Mouse (Mus musculus) kidney, adult 2 months (tissue): Measurements from ENCODE around the gene Anxa1. TPM values are rescaled to one million over a fixed set of nuclear protein-coding genes. Genes with fewer than 3 reads are reported as not detected.

Source experiments
- DNase-seq: peaks from one replicate; pipeline ENCODE4 v3.0.0; 2021
- H3K27ac ChIP-seq: fragments of 200-500 bp; 2 replicates; pipeline ENCODE4 v1.5.1; 2012; ENCODE audit warnings: low read depth, low read length, control low read depth, inconsistent platforms; ENCODE audit not compliant: insufficient read depth
- H3K27me3 ChIP-seq: fragments of 200-500 bp; replicated peaks from 2 replicates; pipeline ENCODE4 v1.6.1; 2012; ENCODE audit warnings: mild to moderate bottlenecking, moderate library complexity, low read length, inconsistent platforms; ENCODE audit not compliant: control insufficient read depth, insufficient read depth
- H3K36me3 ChIP-seq: fragments of 200-500 bp; 2 replicates; pipeline ENCODE4 v1.6.1; 2012; ENCODE audit warnings: mild to moderate bottlenecking, moderate library complexity, low read length, inconsistent platforms; ENCODE audit not compliant: control insufficient read depth, insufficient read depth
- H3K4me1 ChIP-seq: fragments of 200-500 bp; 2 replicates; pipeline ENCODE4 v1.6.1; 2011; ENCODE audit warnings: low read length; ENCODE audit not compliant: control insufficient read depth, insufficient read depth
- H3K4me3 ChIP-seq: fragments of 200-500 bp; 2 replicates; pipeline ENCODE4 v1.5.1; 2011; ENCODE audit warnings: mild to moderate bottlenecking, low read depth, low read length, control low read depth; ENCODE audit not compliant: insufficient read depth
- CTCF ChIP-seq: fragments of 200-500 bp; conservative IDR thresholded peaks from 2 replicates; pipeline ENCODE4 v1.5.1; 2011; ENCODE audit warnings: low read depth, mild to moderate bottlenecking, control low read depth, low read length, moderate library complexity, mixed read lengths; ENCODE audit not compliant: insufficient read depth, insufficient read length
- POLR2A ChIP-seq: fragments of 200-500 bp; IDR thresholded peaks from one replicate; pipeline ENCODE4 v1.6.1; 2011; ENCODE audit warnings: low read depth, low read length, control low read depth
- WGBS: fragments of 180-500 bp; shearing (Covaris S2); methylation state at CpG from one replicate; pipeline ENCODE4 v1.1.7; 2018; 5-methylcytosine and 5-hydroxymethylcytosine counted together
- polyA plus RNA-seq: library from polyadenylated mRNA; depleted of rRNA; stranded (reverse); fragments of >200 nt; gene quantifications from 2 replicates; pipeline ENCODE4 v1.2.3, GENCODE M21; 2012

The Anxa1 gene
- polyA plus RNA-seq, 1 experiment, result 7.5 TPM

GRCm38 (mm10) chr19:20409541-20410528 lies 19.1 kb upstream of the Anxa1 start:
- H3K36me3 ChIP-seq, result no peaks in the 10 kb centered on the region
- no peaks in the 10 kb centered on the region for H3K27me3 ChIP-seq
- no peak for TF ChIP-seq CTCF
- no peak for TF ChIP-seq POLR2A
- no peak overlapping the region for H3K4me3 ChIP-seq
- H3K27ac ChIP-seq, result no peak overlapping the region
- 55% methylated on average over 9 of the region's 9 CpGs for WGBS
- DNase-seq, result no peak
- no peaks in the 10 kb centered on the region for H3K4me1 ChIP-seq

DNA sequence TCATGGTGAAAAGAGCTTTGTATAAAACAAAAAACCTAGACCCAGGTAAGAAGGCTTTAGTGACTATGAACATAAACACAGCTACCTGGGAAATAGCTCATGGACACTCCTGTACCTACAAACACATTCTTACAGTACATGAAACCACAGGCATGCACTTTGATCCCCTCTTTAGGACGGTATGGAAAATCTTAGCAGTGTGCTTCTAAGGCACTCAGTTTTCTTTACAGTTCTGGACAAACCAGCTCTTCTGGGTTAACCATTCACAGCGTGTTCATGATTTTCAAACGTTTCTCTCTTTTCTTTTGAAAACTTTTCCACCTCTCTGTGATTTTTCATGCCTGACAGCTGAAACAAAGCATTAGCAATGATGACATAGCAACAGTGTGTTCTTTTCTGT lies 15.7 kb upstream of the Anxa1 start:
- no peak for TF ChIP-seq POLR2A
- no peak for TF ChIP-seq CTCF
- no peak for DNase-seq
- Histone ChIP-seq H3K4me1 (no peaks in the 10 kb centered on the region), H3K27me3 (no peaks in the 10 kb centered on the region), H3K4me3 (no peak overlapping the region), H3K27ac (no peak overlapping the region), H3K36me3 (no peaks in the 10 kb centered on the region)
- 39% methylated on average over 3 of the region's 3 CpGs for WGBS

GRCm38 (mm10) chr19:20405015-20405414 lies 14.3 kb upstream of the Anxa1 start:
- WGBS, result 72% methylated on average over 4 of the region's 4 CpGs
- DNase-seq, result no peak
- no peaks in the 10 kb centered on the region for H3K4me1 ChIP-seq
- no peaks in the 10 kb centered on the region for H3K36me3 ChIP-seq
- H3K4me3 ChIP-seq, result no peak overlapping the region
- no peaks in the 10 kb centered on the region for H3K27me3 ChIP-seq
- no peak overlapping the region for H3K27ac ChIP-seq
- TF ChIP-seq CTCF, result no peak
- no peak for TF ChIP-seq POLR2A

- TF ChIP-seq CTCF, result no peak
- TF ChIP-seq POLR2A, result no peak
- DNase-seq, result no peak
- no peaks in the 10 kb centered on the region for H3K36me3 ChIP-seq
- 83% methylated on average over 3 of the region's 3 CpGs for WGBS
- no peaks in the 10 kb centered on the region for H3K4me1 ChIP-seq
- H3K27ac ChIP-seq, result no peak overlapping the region
- no peaks in the 10 kb centered on the region for H3K27me3 ChIP-seq
- no peak overlapping the region for H3K4me3 ChIP-seq
Measured at GRCm38 (mm10) chr19:20403740-20404139, 13.0 kb upstream of the Anxa1 start.

DNA sequence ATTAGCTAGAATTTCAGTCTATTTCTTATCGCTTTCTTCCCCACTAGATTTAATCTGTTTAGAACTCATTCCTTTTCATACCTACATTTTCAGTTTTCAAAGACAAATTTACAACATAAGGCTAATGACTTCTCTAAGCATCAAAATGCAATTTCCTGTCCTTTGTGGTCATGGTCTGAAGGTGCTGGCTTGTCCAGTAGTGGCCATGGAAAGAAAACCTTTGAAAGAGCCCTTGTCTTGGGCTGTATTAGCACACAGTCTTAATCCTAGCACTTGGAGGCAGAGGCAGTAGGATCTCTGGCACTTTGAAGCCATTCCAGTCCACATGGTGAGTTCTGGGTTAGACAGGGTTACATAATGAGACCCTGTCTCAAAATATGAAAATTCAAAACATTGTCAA lies 12.5 kb upstream of the Anxa1 start:
- TF ChIP-seq POLR2A (no peak), CTCF (no peak)
- Histone ChIP-seq H3K4me3 (no peak overlapping the region), H3K27me3 (no peaks in the 10 kb centered on the region), H3K36me3 (no peaks in the 10 kb centered on the region), H3K27ac (no peak overlapping the region), H3K4me1 (no peaks in the 10 kb centered on the region)
- WGBS, result 97% methylated on average over 1 of the region's 1 CpGs
- DNase-seq, result no peak

GRCm38 (mm10) chr19:20402516-20403200 lies 11.9 kb upstream of the Anxa1 start:
- TF ChIP-seq POLR2A (no peak), CTCF (no peak)
- 72% methylated on average over 5 of the region's 5 CpGs for WGBS
- no peak for DNase-seq
- no peaks in the 10 kb centered on the region for H3K36me3 ChIP-seq
- no peaks in the 10 kb centered on the region for H3K27me3 ChIP-seq
- no peak overlapping the region for H3K27ac ChIP-seq
- H3K4me3 ChIP-seq, result no peak overlapping the region
- no peaks in the 10 kb centered on the region for H3K4me1 ChIP-seq

DNA sequence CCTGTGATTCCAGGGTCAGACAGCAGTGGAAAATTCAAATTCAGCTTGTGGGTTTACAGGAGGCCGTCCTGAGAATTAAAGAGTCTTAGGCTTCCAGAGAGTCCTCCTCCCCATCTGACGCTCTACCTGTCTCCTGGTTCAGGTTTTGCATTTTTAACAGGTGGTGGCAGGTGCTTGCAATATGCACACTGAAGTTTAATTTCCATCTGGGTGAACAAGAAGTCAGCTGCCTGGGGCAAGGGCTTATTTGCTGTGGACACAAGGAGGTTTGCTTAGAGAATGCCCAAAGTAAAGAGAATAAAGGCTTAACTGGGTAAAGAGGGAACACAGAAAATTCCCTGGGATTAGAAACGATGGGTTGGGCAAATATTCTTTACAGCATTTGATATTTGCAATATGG lies 11.2 kb upstream of the Anxa1 start:
- Histone ChIP-seq H3K27me3 (no peaks in the 10 kb centered on the region), H3K4me1 (no peaks in the 10 kb centered on the region), H3K4me3 (no peak overlapping the region), H3K27ac (no peak overlapping the region), H3K36me3 (no peaks in the 10 kb centered on the region)
- DNase-seq, result peak; percentile 43
- TF ChIP-seq CTCF (no peak), POLR2A (no peak)
- WGBS, result 59% methylated on average over 3 of the region's 3 CpGs
